Comparison of ENCODE assay signal across 8 mouse cellular contexts in the genomic region with DNA sequence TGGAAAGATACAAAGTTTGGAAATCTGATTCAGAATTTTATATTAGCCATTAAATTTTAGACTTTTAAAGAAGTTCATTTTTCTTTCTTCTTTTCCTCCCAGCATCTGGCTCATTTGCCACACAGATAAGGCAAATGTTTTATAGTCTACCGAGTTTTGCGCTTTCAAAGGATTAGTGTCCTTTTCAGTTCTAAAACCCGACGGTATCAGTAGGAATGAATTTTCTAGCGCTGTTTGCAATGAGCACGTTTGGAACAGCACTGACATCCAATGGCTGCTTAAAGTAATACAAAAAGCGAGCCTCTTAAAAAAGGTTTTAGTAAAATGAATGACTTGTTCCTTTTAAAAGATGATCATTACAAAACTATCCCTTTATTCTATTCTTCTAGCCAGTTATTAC. TPM values are rescaled to one million over a fixed set of nuclear protein-coding genes. Genes with fewer than 3 reads are reported as not detected.
DNase-seq lines count a peak whose midpoint lies in the region; ATAC-seq lines count a peak whose summit lies in the region.
"Had no signal": no experiment of that assay in that cellular context is flagged by ENCODE, and none has a peak within 500 bp of the region (broad histone marks: within the 10 kb centered on the region; RNA-seq: fewer than 3 reads in every experiment).

No protein-coding gene starts in this region.

- ATAC-seq in limb, embryonic 15.5 days (ENCODE audit: insufficient number of reproducible peaks, low FRiP score, low TSS enrichment, low read depth) = no peak
- no peak for ATAC-seq in erythroid progenitor cell, adult 5-6 weeks (replicated peaks; ENCODE audit: low FRiP score, poor library complexity, severe bottlenecking)

- WGBS in limb, embryonic 15.5 days = under 1% methylated on average over 7 of the region's 7 CpGs

- H3K36me3 ChIP-seq in limb, embryonic 15.5 days = no peaks in the 10 kb centered on the region

- H3K27me3 ChIP-seq in limb, embryonic 15.5 days = no peaks in the 10 kb centered on the region

- H3K27ac ChIP-seq in limb, embryonic 15.5 days = peak overlapping the region; percentile 100

- DNase-seq in thymus, postnatal 0 days (ENCODE audit: low spot score) = peak; percentile 41
- no peak for DNase-seq in thymus, postnatal 36 days
- DNase-seq in cerebellum, postnatal 10 days = peak; percentile 26 to 56
- DNase-seq in heart, postnatal 10 days = peak; percentile 42 to 68
- DNase-seq in naive thymus-derived CD4-positive, alpha-beta T cell, adult 2 months (ENCODE audit: low read depth) = peak; percentile 70

- intact Hi-C loops in heart, postnatal 10 days (cut with DNase I) = loop anchor here (1.0 to 5.0 kb wide), 5 partner anchors 22 to 785 kb away; no protein-coding TSS in a partner anchor

- peak overlapping the region; percentile 99 for H3K4me3 ChIP-seq in limb, embryonic 15.5 days

- peak overlapping the region; percentile 70 for H3K4me2 ChIP-seq in limb, embryonic 15.5 days

- H3K9ac ChIP-seq in limb, embryonic 15.5 days = peak overlapping the region; percentile 50; the same call in 1 of the 2 replicates

- 0 out of 2 replicates have a peak, but pooled peaks cover 2% of the 10 kb centered on the region for H3K4me1 ChIP-seq in limb, embryonic 15.5 days

- no peaks in the 10 kb centered on the region for H3K9me3 ChIP-seq in limb, embryonic 15.5 days

RNA-seq across cellular contexts. Expression of a gene that starts 1.1 kb away (rescaled TPM):
- polyA plus RNA-seq in thymus, postnatal 0 days (2015; fragmentation: Nextera tagmentation; extraction: Ambion mirVana) = 43.3 and 48.2 TPM in 2 replicates
- total RNA-seq in heart, postnatal 10 days (2021) = 1 to 10 TPM in 1 of 2 experiments, under 1 TPM in 1; 0.99 to 1.1 TPM
- 6.0 and 6.3 TPM in 2 replicates for polyA plus RNA-seq in limb, embryonic 15.5 days (2015; fragmentation: Nextera tagmentation; extraction: Ambion mirVana)
- 0.84 and 2.9 TPM in 2 replicates for total RNA-seq in erythroid progenitor cell, adult 5-6 weeks (2015; ENCODE audit: low replicate concordance)
- total RNA-seq in erythroid progenitor cell, adult 5-6 weeks (2017; ENCODE audit: low replicate concordance) = 1.3 and 3.2 TPM in 2 replicates

RNA-seq across cellular contexts. Expression of a gene that starts 1.1 kb away (rescaled TPM):
- 14.8 and 18.2 TPM in 2 replicates for polyA plus RNA-seq in thymus, postnatal 0 days (2015; fragmentation: Nextera tagmentation; extraction: Ambion mirVana)
- total RNA-seq in heart, postnatal 10 days (2021) = 10 to 100 TPM; 76.3 to 76.4 TPM
- 11.2 and 13.8 TPM in 2 replicates for polyA plus RNA-seq in limb, embryonic 15.5 days (2015; fragmentation: Nextera tagmentation; extraction: Ambion mirVana)
- 101 and 140 TPM in 2 replicates for total RNA-seq in erythroid progenitor cell, adult 5-6 weeks (2015; ENCODE audit: low replicate concordance)
- 140 and 154 TPM in 2 replicates for total RNA-seq in erythroid progenitor cell, adult 5-6 weeks (2017; ENCODE audit: low replicate concordance)

RNA-seq across cellular contexts. Expression of a gene that starts 31.6 kb away (rescaled TPM):
- polyA plus RNA-seq in thymus, postnatal 0 days (2015; fragmentation: Nextera tagmentation; extraction: Ambion mirVana) = 0.93 and 1.6 TPM in 2 replicates
- 1 to 10 TPM; 1.5 to 2.9 TPM for total RNA-seq in heart, postnatal 10 days (2021)
- polyA plus RNA-seq in limb, embryonic 15.5 days (2015; fragmentation: Nextera tagmentation; extraction: Ambion mirVana) = 0.48 and 0.87 TPM in 2 replicates
- 6.7 and 20.2 TPM in 2 replicates for total RNA-seq in erythroid progenitor cell, adult 5-6 weeks (2015; ENCODE audit: low replicate concordance)
- 3.6 and 5.0 TPM in 2 replicates for total RNA-seq in erythroid progenitor cell, adult 5-6 weeks (2017; ENCODE audit: low replicate concordance)

RNA-seq across cellular contexts. Expression of a gene that starts 49.4 kb away (rescaled TPM):
- not detected in 2 replicates for polyA plus RNA-seq in thymus, postnatal 0 days (2015; fragmentation: Nextera tagmentation; extraction: Ambion mirVana)
- total RNA-seq in heart, postnatal 10 days (2021) = not detected
- not detected in 2 replicates for polyA plus RNA-seq in limb, embryonic 15.5 days (2015; fragmentation: Nextera tagmentation; extraction: Ambion mirVana)
- total RNA-seq in erythroid progenitor cell, adult 5-6 weeks (2015; ENCODE audit: low replicate concordance) = not detected in 2 replicates
- not detected in 2 replicates for total RNA-seq in erythroid progenitor cell, adult 5-6 weeks (2017; ENCODE audit: low replicate concordance)
- total RNA-seq: heart, postnatal 36 days had no signal

Comparison
In these comparisons a context has a peak if more than half of its experiments do, and no peak if none do; other contexts are left out.
1. DNase-seq: peak in thymus, postnatal 0 days (single experiment), cerebellum, postnatal 10 days (2 of 2), heart, postnatal 10 days (2 of 2) and naive thymus-derived CD4-positive, alpha-beta T cell, adult 2 months (single experiment); none in thymus, postnatal 36 days (0 of 2).